Mouse (Mus musculus): ENCODE measurements around the gene Olfr1279.
"Not testable (repeated sequence)": the region's sequence is repeated elsewhere in the genome, so short reads cannot be mapped to it uniquely, and the experiment has no call there.

The Olfr1279 gene

GRCm38 (mm10) chr2:111300374-111300773, at the start of gene Olfr1279:
TSS of gene Olfr1279 (plus strand) at chr2:111300635.
- DNase-seq (ENCODE audit: extremely low spot score, low spot score) = no peak

GRCm38 (mm10) chr2:111254216-111254615, 46.2 kb upstream of the Olfr1279 start, which contains the start of gene Olfr1276:
TSS of gene Olfr1276 (plus strand) at chr2:111254516.
- no peak for DNase-seq (ENCODE audit: extremely low spot score, low spot score)

GRCm38 (mm10) chr2:111274006-111274405, 26.4 kb upstream of the Olfr1279 start, which contains the start of gene Olfr1277:
TSS of gene Olfr1277 (minus strand) at chr2:111274106.
- DNase-seq (ENCODE audit: extremely low spot score, low spot score) = no peak

GRCm38 (mm10) chr2:111289836-111290235, 10.6 kb upstream of the Olfr1279 start, which contains the start of gene Olfr1278:
TSS of gene Olfr1278 (plus strand) at chr2:111290136.
- no peak for DNase-seq (ENCODE audit: extremely low spot score, low spot score)

DNA sequence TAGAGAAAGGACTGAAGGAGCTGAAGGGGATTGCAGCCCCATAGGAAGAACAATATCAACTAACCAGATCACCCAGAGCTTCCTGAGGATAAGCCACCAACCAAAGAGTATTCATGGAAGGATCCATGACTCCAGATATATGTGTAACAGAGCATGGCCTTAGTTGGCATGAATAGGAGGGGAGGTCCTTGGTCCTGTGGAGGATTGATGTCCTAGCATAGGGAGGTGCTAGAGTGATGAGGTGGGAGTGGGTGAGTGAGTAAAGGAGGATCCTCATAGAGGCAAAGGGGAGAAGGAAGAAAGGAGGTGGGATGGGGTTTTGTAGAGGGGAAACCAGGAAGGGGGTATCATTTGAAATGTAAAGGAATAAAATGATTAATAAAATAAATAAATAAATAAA, 1.9 kb upstream of the Olfr1279 start:
- no peak for DNase-seq (ENCODE audit: extremely low spot score, low spot score)

DNA sequence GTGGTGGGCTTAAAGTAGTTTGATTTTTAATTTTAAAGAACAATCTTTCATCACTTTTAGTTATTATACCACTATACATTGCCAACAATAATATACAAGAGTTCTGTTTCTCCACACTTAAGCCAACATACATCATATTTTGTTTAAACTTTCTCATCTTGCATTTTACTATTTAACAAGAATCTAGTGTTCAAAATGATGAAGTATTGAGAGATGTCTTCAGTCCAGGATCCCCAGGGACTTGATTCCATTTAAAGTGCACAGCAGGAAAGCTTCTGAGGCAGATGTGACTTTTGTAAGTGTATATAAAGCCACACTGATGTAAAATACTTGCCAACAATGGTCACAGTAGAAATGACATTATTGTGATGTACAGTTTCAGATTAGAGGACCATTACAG, 13.3 kb downstream of the Olfr1279 start, which contains the start of gene Olfr1280:
TSS of gene Olfr1280 (plus strand) at position 301 of the 400 bp plus-strand sequence.
- no peak for DNase-seq (ENCODE audit: extremely low spot score, low spot score)

DNA sequence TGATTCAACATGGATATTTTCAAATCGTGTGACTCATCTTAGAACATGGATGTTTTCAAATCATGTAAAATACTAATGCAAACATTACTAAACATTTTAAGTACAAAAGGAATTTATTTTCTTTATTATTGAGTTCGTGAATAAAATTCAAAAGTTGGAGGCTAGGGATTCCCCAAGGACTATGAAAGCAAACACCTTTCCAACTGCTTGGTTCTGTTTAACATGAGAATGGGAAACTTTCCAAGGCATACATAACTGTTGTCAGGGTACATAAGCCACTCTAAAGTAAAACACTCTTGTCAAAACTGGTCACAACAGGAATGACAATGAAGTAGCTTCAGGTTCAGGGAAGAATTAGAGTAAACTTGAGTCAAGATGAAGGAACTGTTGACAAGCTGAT, 25.8 kb downstream of the Olfr1279 start, which contains the start of gene Olfr1281:
TSS of gene Olfr1281 (plus strand) at position 301 of the 400 bp plus-strand sequence.
- no peak for DNase-seq (ENCODE audit: extremely low spot score, low spot score)

DNA sequence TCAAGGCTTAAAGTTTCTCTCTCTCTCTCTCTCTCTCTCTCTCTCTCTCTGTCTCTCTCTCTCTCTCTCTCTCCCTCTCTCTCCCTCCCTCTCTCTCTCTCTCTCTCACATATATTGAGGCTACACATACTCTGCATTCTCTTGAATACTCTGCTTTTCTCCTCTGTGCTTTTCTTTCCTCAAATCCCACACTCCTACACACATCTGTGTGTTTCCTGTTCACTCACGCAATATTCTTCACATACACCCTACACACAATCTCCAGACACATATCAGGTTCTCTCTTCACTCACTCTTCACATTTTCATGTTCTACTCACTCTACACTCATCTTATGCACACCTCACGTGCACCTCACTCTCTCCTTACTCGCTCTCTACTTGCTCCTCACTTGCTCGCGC, 33.3 kb downstream of the Olfr1279 start:
- not testable (repeated sequence) for DNase-seq (ENCODE audit: extremely low spot score, low spot score)

- DNase-seq (ENCODE audit: extremely low spot score, low spot score) = no peak
Observed at GRCm38 (mm10) chr2:111335976-111336375, 35.5 kb downstream of the Olfr1279 start, which contains the start of gene Olfr1282. TSS of gene Olfr1282 (minus strand) at chr2:111336076.

Measured in neural tube, embryonic 10.5 days (tissue).